Mouse (Mus musculus) megakaryocyte, embryonic 14.5 days (primary cell): ENCODE data around the gene Snap23. TPM values are rescaled to one million over a fixed set of nuclear protein-coding genes. Genes with fewer than 3 reads are reported as not detected.

Experiments used
- H3K27me3 ChIP-seq: replicated peaks from 2 replicates; pipeline ENCODE3; 2012; ENCODE audit warnings: inconsistent platforms
- H3K36me3 ChIP-seq: replicated peaks from 2 replicates; pipeline ENCODE3; 2012; ENCODE audit warnings: low read length, inconsistent platforms, mixed read lengths
- H3K4me1 ChIP-seq: 2 replicates; pipeline ENCODE4 v1.6.1; 2012; ENCODE audit warnings: inconsistent platforms
- H3K4me3 ChIP-seq: replicated peaks from 2 replicates; pipeline ENCODE3; 2012; ENCODE audit warnings: moderate library complexity, mild to moderate bottlenecking, inconsistent platforms
- H3K9me3 ChIP-seq: 2 replicates; pipeline ENCODE4 v1.6.1; 2012; ENCODE audit warnings: inconsistent platforms
- FLI1 ChIP-seq: IDR thresholded peaks from 2 replicates; pipeline ENCODE4 v1.6.1; 2012; ENCODE audit warnings: low read length, inconsistent platforms, mixed read lengths
- GATA1 ChIP-seq: IDR thresholded peaks from 3 replicates; pipeline ENCODE4 v1.6.1; 2012; ENCODE audit warnings: mixed read lengths, low read length, inconsistent platforms, borderline replicate concordance
- polyA plus RNA-seq: library from polyadenylated mRNA; stranded (reverse); fragments of >175 nt; gene quantifications from 2 replicates; pipeline ENCODE4 v1.2.3, GENCODE M21; 2012; ENCODE audit warnings: low replicate concordance; ENCODE audit not compliant: insufficient read depth

The Snap23 gene
- polyA plus RNA-seq, 1 experiment: 18.1 TPM

DNA sequence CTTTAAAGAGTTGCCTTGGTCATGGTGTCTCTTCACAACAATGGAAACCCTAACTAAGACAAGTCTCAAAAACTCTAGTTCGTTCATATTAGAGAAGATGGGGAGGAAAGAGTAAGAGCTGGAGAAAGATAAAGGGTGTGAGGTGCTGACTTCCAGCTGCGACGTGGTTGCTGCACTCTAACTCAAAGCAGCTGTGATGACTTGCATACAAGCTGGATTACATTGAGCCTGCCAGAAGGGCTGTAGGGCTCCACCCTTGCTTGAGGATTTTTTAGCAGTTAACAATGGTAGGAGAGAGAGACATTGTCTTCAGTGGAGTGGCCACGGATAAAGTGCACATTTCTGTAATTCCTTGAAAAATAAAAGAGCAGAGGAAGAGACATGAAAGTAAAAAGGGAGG is 79.3 kb downstream of the Snap23 start:
- Histone ChIP-seq H3K27me3 (peaks cover 4% of the 10 kb centered on the region), H3K36me3 (no peaks in the 10 kb centered on the region), H3K4me3 (no peak overlapping the region), H3K4me1 (peaks cover 6% of the 10 kb centered on the region), H3K9me3 (peaks cover 2% of the 10 kb centered on the region; the same call in 1 of the 2 replicates)
- TF ChIP-seq GATA1 (no peak), FLI1 (no peak)

Other genes starting within 250 kb of the Snap23 start
- 2.0 and 4.7 TPM in 2 replicates for gene Vps39, start 214.5 kb upstream of the Snap23 start, polyA plus RNA-seq
- 0.86 TPM in 1 of 2 replicates, not detected in the other for gene Ganc, start 163.8 kb upstream of the Snap23 start, polyA plus RNA-seq
- 0.91 TPM in 1 of 2 replicates, not detected in the other for gene Tmem87a, start 163.6 kb upstream of the Snap23 start, polyA plus RNA-seq
- gene Capn3, start 111.7 kb upstream of the Snap23 start, polyA plus RNA-seq: 9.7 and 29.4 TPM in 2 replicates
- 1.5 and 7.7 TPM in 2 replicates for gene Zfp106, start 3.8 kb upstream of the Snap23 start, polyA plus RNA-seq
- 0.89 and 1.6 TPM in 2 replicates for gene Haus2, start 41.7 kb downstream of the Snap23 start, polyA plus RNA-seq
- 2.1 TPM in 1 of 2 replicates, not detected in the other for gene Lrrc57, start 41.8 kb downstream of the Snap23 start, polyA plus RNA-seq
- 0.30 TPM in 1 of 2 replicates, not detected in the other for gene Stard9, start 61.5 kb downstream of the Snap23 start, polyA plus RNA-seq